Mouse (Mus musculus) heart, embryonic 15.5 days (tissue): ENCODE data around the gene Hoxb5. TPM values are rescaled to one million over a fixed set of nuclear protein-coding genes. Genes with fewer than 3 reads are reported as not detected.

Source experiments
- ATAC-seq: fragments of 200-750 bp; cut with Nextera tagmentation; replicated peaks from 2 replicates; pipeline ENCODE4 v1.8.0; 2017; ENCODE audit warnings: low read depth, moderate TSS enrichment; ENCODE audit not compliant: insufficient number of reproducible peaks, insufficient read depth, low FRiP score
- H3K27ac ChIP-seq: fragments of 300-500 bp; sonication (generic); 2 replicates; pipeline ENCODE4 v1.5.1; 2015; ENCODE audit warnings: mild to moderate bottlenecking, inconsistent platforms
- H3K27me3 ChIP-seq: fragments of 300-500 bp; sonication (generic); 2 replicates; pipeline ENCODE4 v1.6.1; 2015; ENCODE audit warnings: inconsistent platforms
- H3K36me3 ChIP-seq: fragments of 300-500 bp; sonication (generic); 2 replicates; pipeline ENCODE4 v1.6.1; 2015; ENCODE audit warnings: mild to moderate bottlenecking, inconsistent platforms
- H3K4me1 ChIP-seq: fragments of 300-500 bp; sonication (generic); replicated peaks from 2 replicates; pipeline ENCODE4 v1.6.1; 2015; ENCODE audit warnings: inconsistent platforms
- H3K4me2 ChIP-seq: fragments of 300-500 bp; sonication (generic); 2 replicates; pipeline ENCODE4 v1.6.1; 2015; ENCODE audit warnings: inconsistent platforms, mild to moderate bottlenecking, moderate library complexity
- H3K4me3 ChIP-seq: fragments of 300-500 bp; sonication (generic); 2 replicates; pipeline ENCODE4 v1.5.1; 2015; ENCODE audit warnings: mild to moderate bottlenecking, inconsistent platforms
- H3K9ac ChIP-seq: fragments of 300-500 bp; sonication (generic); 2 replicates; pipeline ENCODE4 v1.6.1; 2015; ENCODE audit warnings: mild to moderate bottlenecking, inconsistent platforms
- H3K9me3 ChIP-seq: fragments of 300-500 bp; sonication (generic); replicated peaks from 2 replicates; pipeline ENCODE4 v1.6.1; 2016; ENCODE audit warnings: inconsistent platforms
- WGBS: fragments of 180-500 bp; shearing (Covaris S2); methylation state at CpG from one replicate; pipeline ENCODE4 v1.1.7; 2015; ENCODE audit warnings: mixed read lengths; 5-methylcytosine and 5-hydroxymethylcytosine counted together
- polyA plus RNA-seq: library from polyadenylated mRNA; unstranded; fragments of >200 nt; fragmentation: Nextera tagmentation; extraction: Ambion mirVana; gene quantifications from 2 replicates; pipeline ENCODE4 v1.2.1, GENCODE M21; 2015

The Hoxb5 gene
- polyA plus RNA-seq, 1 experiment from 2014 or later, result 1.4 TPM

- peak overlapping the region; percentile 60 for H3K4me2 ChIP-seq
- H3K9me3 ChIP-seq, result no peaks in the 10 kb centered on the region
- no peak for ATAC-seq
- WGBS, result 3% methylated on average over 9 of the region's 9 CpGs
- peak overlapping the region; percentile 42 for H3K4me3 ChIP-seq
- H3K36me3 ChIP-seq, result no peaks in the 10 kb centered on the region
- H3K4me1 ChIP-seq, result peaks cover 27% of the 10 kb centered on the region
- peaks cover 100% of the 10 kb centered on the region for H3K27me3 ChIP-seq
- no peak overlapping the region for H3K27ac ChIP-seq
- H3K9ac ChIP-seq, result no peak overlapping the region
Measured at GRCm38 (mm10) chr11:96299781-96300180, 3.4 kb upstream of the Hoxb5 start.

GRCm38 (mm10) chr11:96300354-96301063 is 2.6 kb upstream of the Hoxb5 start:
- H3K9ac ChIP-seq, result no peak overlapping the region
- H3K4me1 ChIP-seq, result peaks cover 25% of the 10 kb centered on the region
- H3K4me2 ChIP-seq, result peak overlapping the region; percentile 60
- WGBS, result 3% methylated on average over 35 of the region's 35 CpGs
- no peaks in the 10 kb centered on the region for H3K36me3 ChIP-seq
- H3K27me3 ChIP-seq, result peaks cover 100% of the 10 kb centered on the region
- peak overlapping the region; percentile 42 for H3K4me3 ChIP-seq
- no peaks in the 10 kb centered on the region for H3K9me3 ChIP-seq
- no peak for ATAC-seq
- H3K27ac ChIP-seq, result no peak overlapping the region

DNA sequence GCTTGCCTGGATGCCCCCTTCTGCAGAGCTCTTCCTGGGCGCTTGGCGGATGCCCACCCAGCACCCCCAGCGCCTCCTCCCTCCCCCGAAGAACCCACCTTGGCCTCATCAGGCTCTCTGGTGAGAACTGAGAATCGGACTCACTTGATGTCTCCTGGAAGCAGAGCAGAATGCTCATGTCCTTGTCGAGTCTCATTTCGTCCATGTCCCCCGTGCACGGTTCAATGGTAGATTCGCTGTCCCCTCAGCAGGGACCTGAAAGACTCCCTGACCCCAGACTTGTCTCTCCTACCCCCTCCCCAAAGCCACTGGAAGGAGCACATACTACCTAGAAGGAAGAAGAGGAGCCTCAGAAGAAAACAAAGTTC is 2.1 kb upstream of the Hoxb5 start:
- no peaks in the 10 kb centered on the region for H3K9me3 ChIP-seq
- H3K36me3 ChIP-seq, result no peaks in the 10 kb centered on the region
- 15% methylated on average over 10 of the region's 10 CpGs for WGBS
- peaks cover 100% of the 10 kb centered on the region for H3K27me3 ChIP-seq
- H3K4me3 ChIP-seq, result no peak overlapping the region
- H3K4me1 ChIP-seq, result peaks cover 24% of the 10 kb centered on the region
- ATAC-seq, result no peak
- no peak overlapping the region for H3K9ac ChIP-seq
- no peak overlapping the region for H3K27ac ChIP-seq
- no peak overlapping the region; the same call in 1 of the 2 replicates for H3K4me2 ChIP-seq

DNA sequence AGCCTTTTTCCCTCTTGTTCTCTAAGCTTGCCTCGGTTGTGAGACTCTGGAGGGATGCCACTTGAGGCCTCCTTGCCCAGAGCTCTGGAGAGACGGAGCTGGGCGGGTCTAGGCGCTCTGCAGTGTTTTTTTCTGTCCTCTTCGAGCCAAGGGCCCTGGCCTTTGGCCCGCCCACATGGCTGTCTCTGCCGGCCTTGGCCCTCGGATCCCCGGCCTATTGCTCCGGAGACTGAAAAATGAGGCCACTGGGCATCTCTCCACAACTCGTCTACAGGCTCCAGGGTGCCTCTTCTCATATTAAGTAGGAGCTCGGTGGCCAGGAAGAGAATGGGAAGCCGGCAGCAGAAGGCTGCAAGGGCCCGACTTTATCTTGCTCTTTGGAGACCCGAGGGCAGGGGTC is 1.3 kb upstream of the Hoxb5 start:
- Histone ChIP-seq H3K4me1 (peaks cover 24% of the 10 kb centered on the region), H3K4me2 (no peak overlapping the region), H3K27me3 (peaks cover 100% of the 10 kb centered on the region), H3K36me3 (no peaks in the 10 kb centered on the region), H3K9me3 (no peaks in the 10 kb centered on the region), H3K4me3 (no peak overlapping the region), H3K27ac (no peak overlapping the region), H3K9ac (no peak overlapping the region)
- ATAC-seq, result no peak
- WGBS, result 9% methylated on average over 15 of the region's 15 CpGs

- no peak for ATAC-seq
- no peak overlapping the region for H3K4me3 ChIP-seq
- no peak overlapping the region for H3K9ac ChIP-seq
Measured at GRCm38 (mm10) chr11:96302381-96303150, 570 bp upstream of the Hoxb5 start.

GRCm38 (mm10) chr11:96304381-96305195 is 1.5 kb downstream of the Hoxb5 start:
- ATAC-seq, result no peak
- H3K9ac ChIP-seq, result no peak overlapping the region
- no peaks in the 10 kb centered on the region for H3K9me3 ChIP-seq
- peak overlapping the region; percentile 40 for H3K4me3 ChIP-seq
- H3K27me3 ChIP-seq, result peaks cover 100% of the 10 kb centered on the region
- H3K27ac ChIP-seq, result no peak overlapping the region
- no peaks in the 10 kb centered on the region for H3K36me3 ChIP-seq
- peak overlapping the region; percentile 50 for H3K4me2 ChIP-seq
- peaks cover 19% of the 10 kb centered on the region for H3K4me1 ChIP-seq
- WGBS, result 6% methylated on average over 38 of the region's 38 CpGs

More at GRCm38 (mm10) chr11:96302381-96303150, 570 bp upstream of the Hoxb5 start:
- Histone ChIP-seq H3K36me3 (no peaks in the 10 kb centered on the region), H3K27ac (no peak overlapping the region), H3K4me1 (peaks cover 24% of the 10 kb centered on the region), H3K27me3 (peaks cover 100% of the 10 kb centered on the region), H3K4me2 (peak overlapping the region; percentile 50), H3K9me3 (no peaks in the 10 kb centered on the region)
- WGBS, result 13% methylated on average over 23 of the region's 23 CpGs

GRCm38 (mm10) chr11:96305505-96306182 is 2.5 kb downstream of the Hoxb5 start:
- Histone ChIP-seq H3K9me3 (no peaks in the 10 kb centered on the region), H3K27me3 (peaks cover 100% of the 10 kb centered on the region), H3K4me1 (peaks cover 14% of the 10 kb centered on the region), H3K27ac (no peak overlapping the region), H3K4me2 (no peak overlapping the region; the same call in 1 of the 2 replicates), H3K36me3 (no peaks in the 10 kb centered on the region), H3K4me3 (no peak overlapping the region), H3K9ac (no peak overlapping the region)
- ATAC-seq, result no peak
- 70% methylated on average over 6 of the region's 6 CpGs for WGBS

DNA sequence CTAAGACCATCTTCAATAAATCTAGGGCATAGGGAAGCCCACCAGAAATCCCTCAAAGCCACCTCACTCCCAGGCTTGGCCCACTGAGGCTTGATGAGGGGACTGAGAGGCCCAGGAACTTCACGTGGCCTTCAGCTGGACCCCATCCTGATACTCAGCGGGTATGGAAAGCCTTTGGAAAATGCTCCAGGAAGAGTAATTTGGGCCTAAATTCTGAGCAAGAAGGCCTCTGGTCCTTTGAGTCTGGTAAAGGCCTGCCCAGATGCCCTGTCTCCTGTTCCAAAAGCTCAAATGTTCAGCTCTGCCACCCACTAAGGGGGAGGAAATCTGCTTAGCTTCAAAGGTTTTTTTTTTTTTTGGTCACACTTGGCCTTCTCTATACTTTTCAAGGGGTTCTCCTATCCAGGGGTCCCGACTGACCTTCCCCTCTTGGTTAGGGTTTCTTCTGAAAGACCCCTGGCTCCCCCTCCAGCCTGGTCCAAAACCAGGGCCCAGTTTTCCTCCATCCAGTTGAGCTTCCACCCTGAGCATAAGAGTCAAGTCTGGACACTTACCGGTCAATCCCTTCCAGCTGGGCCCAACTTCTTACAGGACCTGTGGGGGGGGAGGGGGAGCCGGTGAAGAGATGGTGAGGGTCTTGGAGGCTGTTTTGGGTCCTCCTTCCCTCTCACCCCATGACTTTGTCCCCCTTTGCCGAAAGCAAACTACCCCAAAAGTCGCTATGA is 3.2 kb downstream of the Hoxb5 start:
- Histone ChIP-seq H3K4me2 (no peak overlapping the region), H3K36me3 (no peaks in the 10 kb centered on the region), H3K27ac (no peak overlapping the region), H3K9ac (no peak overlapping the region), H3K9me3 (no peaks in the 10 kb centered on the region), H3K27me3 (peaks cover 100% of the 10 kb centered on the region), H3K4me1 (peaks cover 17% of the 10 kb centered on the region; the same call in 1 of the 2 replicates), H3K4me3 (no peak overlapping the region; the same call in 1 of the 2 replicates)
- 30% methylated on average over 7 of the region's 7 CpGs for WGBS
- ATAC-seq, result no peak

GRCm38 (mm10) chr11:96306908-96307269 is 3.8 kb downstream of the Hoxb5 start:
- H3K4me3 ChIP-seq, result no peak overlapping the region; the same call in 1 of the 2 replicates
- 18% methylated on average over 13 of the region's 13 CpGs for WGBS

DNA sequence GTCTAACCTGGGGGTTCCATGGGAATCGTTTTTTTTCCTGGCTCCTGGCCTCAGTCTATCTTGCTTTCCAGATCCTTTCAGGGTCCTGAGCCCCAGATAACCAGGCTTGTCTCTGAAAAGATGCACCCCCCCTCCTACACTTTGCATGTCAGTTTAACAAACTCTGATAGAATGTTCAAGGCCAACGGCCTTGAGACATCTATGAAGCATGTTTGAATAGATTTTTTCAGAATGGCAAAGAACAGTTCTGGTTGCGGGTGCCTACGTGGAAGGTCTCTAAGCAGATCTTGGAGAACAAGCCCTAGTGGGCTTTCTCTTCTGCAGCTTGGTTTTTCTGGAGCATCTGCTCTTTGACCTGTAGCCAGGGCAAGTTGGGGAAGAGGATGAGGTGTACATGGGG is 5.6 kb downstream of the Hoxb5 start:
- H3K4me3 ChIP-seq, result no peak overlapping the region
- no peak overlapping the region for H3K9ac ChIP-seq
- peaks cover 18% of the 10 kb centered on the region for H3K4me1 ChIP-seq
- no peaks in the 10 kb centered on the region for H3K36me3 ChIP-seq
- H3K27ac ChIP-seq, result no peak overlapping the region; the same call in 1 of the 2 replicates
- H3K27me3 ChIP-seq, result peaks cover 99% of the 10 kb centered on the region
- no peak for ATAC-seq
- no peak overlapping the region for H3K4me2 ChIP-seq
- H3K9me3 ChIP-seq, result no peaks in the 10 kb centered on the region
- WGBS, result 34% methylated on average over 4 of the region's 4 CpGs

More at GRCm38 (mm10) chr11:96306908-96307269, 3.8 kb downstream of the Hoxb5 start:
- Histone ChIP-seq H3K27me3 (peaks cover 99% of the 10 kb centered on the region), H3K4me1 (peaks cover 20% of the 10 kb centered on the region), H3K9ac (no peak overlapping the region), H3K4me2 (no peak overlapping the region), H3K36me3 (no peaks in the 10 kb centered on the region), H3K27ac (no peak overlapping the region), H3K9me3 (no peaks in the 10 kb centered on the region)
- no peak for ATAC-seq
